Mouse (Mus musculus) midbrain, embryonic 11.5 days (tissue): ENCODE data around the gene Jazf1. TPM values are rescaled to one million over a fixed set of nuclear protein-coding genes. Genes with fewer than 3 reads are reported as not detected.
A peak's percentile ranks its signal among the peaks of the same experiment; 100 is the strongest.

Source experiments
- ATAC-seq: fragments of 200-750 bp; cut with Nextera tagmentation; 2 replicates; pipeline ENCODE4 v1.8.0; 2017; ENCODE audit warnings: moderate TSS enrichment, moderate library complexity; ENCODE audit not compliant: low FRiP score
- DNase-seq: peaks from one replicate; pipeline ENCODE4 v3.0.0; 2015; ENCODE audit warnings: low spot score; ENCODE audit errors: missing footprints
- H3K27ac ChIP-seq: fragments of 300-500 bp; sonication (generic); 2 replicates; pipeline ENCODE4 v1.5.1; 2014; ENCODE audit warnings: low read depth, low read length
- H3K27me3 ChIP-seq: fragments of 300-500 bp; sonication (generic); 2 replicates; pipeline ENCODE4 v1.6.1; 2014; ENCODE audit warnings: mild to moderate bottlenecking, low read length, moderate library complexity, mixed read lengths; ENCODE audit not compliant: control insufficient read depth, insufficient read depth
- H3K36me3 ChIP-seq: fragments of 300-500 bp; sonication (generic); 2 replicates; pipeline ENCODE4 v1.6.1; 2014; ENCODE audit warnings: mild to moderate bottlenecking, low read length, moderate library complexity, mixed read lengths; ENCODE audit not compliant: control insufficient read depth, insufficient read depth
- H3K4me1 ChIP-seq: fragments of 300-500 bp; sonication (generic); 2 replicates; pipeline ENCODE4 v1.6.1; 2014; ENCODE audit warnings: low read length; ENCODE audit not compliant: control insufficient read depth, insufficient read depth
- H3K4me2 ChIP-seq: fragments of 300-500 bp; sonication (generic); 2 replicates; pipeline ENCODE4 v1.6.1; 2014; ENCODE audit warnings: mild to moderate bottlenecking, moderate library complexity
- H3K4me3 ChIP-seq: fragments of 300-500 bp; sonication (generic); 2 replicates; pipeline ENCODE4 v1.5.1; 2014; ENCODE audit warnings: low read depth, low read length
- H3K9ac ChIP-seq: fragments of 300-500 bp; sonication (generic); 2 replicates; pipeline ENCODE4 v1.6.1; 2014; ENCODE audit warnings: low read length
- H3K9me3 ChIP-seq: fragments of 300-500 bp; sonication (generic); 2 replicates; pipeline ENCODE4 v1.6.1; 2016; ENCODE audit warnings: low read length; ENCODE audit not compliant: control insufficient read depth
- WGBS: fragments of 180-500 bp; shearing (Covaris S2); extraction: QIAGEN DNeasy Blood & Tissue Kit; methylation state at CpG from one replicate; pipeline ENCODE4 v1.1.7; 2014; 5-methylcytosine and 5-hydroxymethylcytosine counted together
- polyA plus RNA-seq: library from polyadenylated mRNA; unstranded; fragments of >200 nt; fragmentation: Nextera tagmentation; extraction: Ambion mirVana; gene quantifications from 2 replicates; pipeline ENCODE4 v1.2.1, GENCODE M21; 2014

Gene Jazf1
- polyA plus RNA-seq, 1 experiment from 2014 or later = 7.1 TPM

GRCm38 (mm10) chr6:52932603-52933178 lies 135.7 kb downstream of the Jazf1 start:
- H3K9me3 ChIP-seq = no peaks in the 10 kb centered on the region
- no peak overlapping the region for H3K27ac ChIP-seq
- H3K36me3 ChIP-seq = no peaks in the 10 kb centered on the region
- H3K4me2 ChIP-seq = no peak overlapping the region
- no peak overlapping the region for H3K9ac ChIP-seq
- no peak for ATAC-seq
- no peaks in the 10 kb centered on the region for H3K27me3 ChIP-seq
- no peaks in the 10 kb centered on the region for H3K4me1 ChIP-seq
- H3K4me3 ChIP-seq = no peak overlapping the region
- DNase-seq = no peak
- WGBS = 72% methylated on average over 7 of the region's 7 CpGs

- no peak for ATAC-seq
- Histone ChIP-seq H3K9me3 (no peaks in the 10 kb centered on the region), H3K4me3 (no peak overlapping the region), H3K27ac (no peak overlapping the region), H3K4me2 (no peak overlapping the region), H3K9ac (no peak overlapping the region), H3K27me3 (no peaks in the 10 kb centered on the region), H3K36me3 (no peaks in the 10 kb centered on the region), H3K4me1 (no peaks in the 10 kb centered on the region)
- WGBS = 86% methylated on average over 12 of the region's 12 CpGs
- DNase-seq = peak; percentile 37
These were observed 139.1 kb downstream of the Jazf1 start for GRCm38 (mm10) chr6:52929358-52929757.

GRCm38 (mm10) chr6:52926947-52927346 lies 141.5 kb downstream of the Jazf1 start:
- Histone ChIP-seq H3K4me3 (no peak overlapping the region), H3K27me3 (no peaks in the 10 kb centered on the region), H3K36me3 (no peaks in the 10 kb centered on the region), H3K27ac (no peak overlapping the region), H3K4me2 (no peak overlapping the region), H3K9me3 (no peaks in the 10 kb centered on the region), H3K9ac (no peak overlapping the region), H3K4me1 (no peaks in the 10 kb centered on the region)
- no peak for ATAC-seq
- no peak for DNase-seq
- WGBS = 80% methylated on average over 4 of the region's 4 CpGs

- ATAC-seq (no peak), DNase-seq (no peak)
- Histone ChIP-seq H3K9me3 (no peaks in the 10 kb centered on the region), H3K4me3 (no peak overlapping the region), H3K36me3 (no peaks in the 10 kb centered on the region), H3K27me3 (no peaks in the 10 kb centered on the region), H3K4me2 (no peak overlapping the region), H3K9ac (no peak overlapping the region), H3K4me1 (no peaks in the 10 kb centered on the region), H3K27ac (no peak overlapping the region)
- 83% methylated on average over 9 of the region's 9 CpGs for WGBS
These were observed 142.9 kb downstream of the Jazf1 start for GRCm38 (mm10) chr6:52925458-52926042.

- Histone ChIP-seq H3K4me2 (no peak overlapping the region), H3K4me3 (no peak overlapping the region), H3K27ac (no peak overlapping the region), H3K4me1 (no peaks in the 10 kb centered on the region), H3K36me3 (no peaks in the 10 kb centered on the region), H3K27me3 (no peaks in the 10 kb centered on the region), H3K9me3 (no peaks in the 10 kb centered on the region), H3K9ac (no peak overlapping the region)
- 89% methylated on average over 6 of the region's 6 CpGs for WGBS
- ATAC-seq (no peak), DNase-seq (no peak)
These were observed 147.2 kb downstream of the Jazf1 start for GRCm38 (mm10) chr6:52921248-52921647.

GRCm38 (mm10) chr6:52920719-52921118 lies 147.7 kb downstream of the Jazf1 start:
- H3K27ac ChIP-seq = no peak overlapping the region
- ATAC-seq (no peak), DNase-seq (no peak)
- no peaks in the 10 kb centered on the region for H3K27me3 ChIP-seq
- H3K9ac ChIP-seq = no peak overlapping the region
- no peak overlapping the region for H3K4me3 ChIP-seq
- no peaks in the 10 kb centered on the region for H3K4me1 ChIP-seq
- H3K4me2 ChIP-seq = no peak overlapping the region
- H3K36me3 ChIP-seq = no peaks in the 10 kb centered on the region
- no peaks in the 10 kb centered on the region for H3K9me3 ChIP-seq
- 90% methylated on average over 6 of the region's 6 CpGs for WGBS

- no peak overlapping the region for H3K4me3 ChIP-seq
- 78% methylated on average over 7 of the region's 7 CpGs for WGBS
- ATAC-seq (no peak), DNase-seq (no peak)
- H3K27me3 ChIP-seq = no peaks in the 10 kb centered on the region
- H3K4me1 ChIP-seq = no peaks in the 10 kb centered on the region
- H3K9me3 ChIP-seq = no peaks in the 10 kb centered on the region
- H3K9ac ChIP-seq = no peak overlapping the region
- H3K4me2 ChIP-seq = no peak overlapping the region
- no peaks in the 10 kb centered on the region for H3K36me3 ChIP-seq
- no peak overlapping the region for H3K27ac ChIP-seq
These were observed 149.0 kb downstream of the Jazf1 start for GRCm38 (mm10) chr6:52919442-52919841.

- DNase-seq (peak; percentile 96), ATAC-seq (no peak)
- Histone ChIP-seq H3K9ac (no peak overlapping the region), H3K4me1 (no peaks in the 10 kb centered on the region), H3K27ac (no peak overlapping the region), H3K9me3 (no peaks in the 10 kb centered on the region), H3K4me2 (no peak overlapping the region), H3K36me3 (no peaks in the 10 kb centered on the region), H3K4me3 (no peak overlapping the region), H3K27me3 (no peaks in the 10 kb centered on the region)
- WGBS = 2% methylated on average over 2 of the region's 2 CpGs
These were observed 149.5 kb downstream of the Jazf1 start for GRCm38 (mm10) chr6:52918980-52919379.

- no peak for DNase-seq
- no peaks in the 10 kb centered on the region for H3K4me1 ChIP-seq
- no peak overlapping the region for H3K4me2 ChIP-seq
- H3K9ac ChIP-seq = no peak overlapping the region
- no peak for ATAC-seq
- 88% methylated on average over 4 of the region's 4 CpGs for WGBS
- no peak overlapping the region for H3K27ac ChIP-seq
- H3K9me3 ChIP-seq = no peaks in the 10 kb centered on the region
- H3K4me3 ChIP-seq = no peak overlapping the region
- H3K36me3 ChIP-seq = no peaks in the 10 kb centered on the region
- H3K27me3 ChIP-seq = no peaks in the 10 kb centered on the region
These were observed 151.0 kb downstream of the Jazf1 start for GRCm38 (mm10) chr6:52917471-52917870.
